Mouse (Mus musculus): ENCODE measurements around the gene Clrn2.

Gene Clrn2

GRCm38 (mm10) chr5:45510071-45510470, 56.5 kb downstream of the Clrn2 start:
- DNase-seq (ENCODE audit: low spot score): no peak

DNA sequence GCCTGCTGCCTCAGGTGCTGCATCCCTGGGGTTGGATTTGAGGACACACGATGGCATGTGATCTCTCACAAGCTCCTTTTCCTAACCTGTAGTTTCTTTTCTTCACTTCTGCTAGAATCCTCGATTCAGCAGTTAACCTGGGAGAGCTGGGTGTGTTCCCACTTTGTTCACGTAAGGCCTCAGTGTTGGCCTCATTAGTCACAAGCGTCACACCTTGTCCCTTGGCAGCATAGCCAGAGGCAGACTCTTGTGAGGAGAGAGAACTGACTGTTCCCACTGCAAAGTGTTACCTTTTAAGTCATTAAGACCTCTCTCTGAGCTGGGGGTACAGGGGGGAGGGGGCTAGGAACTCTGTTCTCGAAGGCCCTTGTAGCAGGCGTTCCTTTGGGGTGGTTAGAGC, 59.4 kb downstream of the Clrn2 start:
- DNase-seq (ENCODE audit: low spot score): no peak

- no peak for DNase-seq (ENCODE audit: low spot score)
These were observed 60.0 kb downstream of the Clrn2 start for GRCm38 (mm10) chr5:45513511-45513910.
